In genomic region chr7:126167426-126167825, GRCm38 (mm10) we compare ENCODE assay signal across 12 mouse cellular contexts. TPM values are rescaled to one million over a fixed set of nuclear protein-coding genes. Genes with fewer than 3 reads are reported as not detected.
DNase-seq lines count a peak whose midpoint lies in the region; ATAC-seq and TF ChIP-seq lines count a peak whose summit lies in the region.
"Had no signal": no experiment of that assay in that cellular context is flagged by ENCODE, and none has a peak within 500 bp of the region (broad histone marks: within the 10 kb centered on the region; RNA-seq: fewer than 3 reads in every experiment).

No protein-coding gene starts in this region.

- 0 out of 2 replicates have a peak, but pooled peaks cover 1% of the 10 kb centered on the region for H3K79me2 ChIP-seq in heart, adult 2 months (replicated peaks; ENCODE audit: control insufficient read depth, insufficient read depth, low read length)

- H3K9ac ChIP-seq in heart, embryonic 11.5 days (ENCODE audit: low read depth, low read length): no peak overlapping the region
- H3K9ac ChIP-seq in heart, adult 2 months (ENCODE audit: low read depth, low read length): no peak overlapping the region
- H3K9ac ChIP-seq in ES-E14 (ENCODE audit: insufficient read depth, low read depth, low read length, poor library complexity, severe bottlenecking): peak overlapping the region; percentile 15; the same call in 1 of the 2 replicates
- H3K9ac ChIP-seq in embryonic facial prominence, embryonic 14.5 days (ENCODE audit: low read depth, low read length): no peak overlapping the region
- H3K9ac ChIP-seq: limb, embryonic 13.5 days had no signal

- TF ChIP-seq EP300 in heart, adult 2 months (IDR thresholded peaks at IDR 0.05; ENCODE audit: insufficient read depth, low read depth, low read length): no peak

- ATAC-seq in heart, embryonic 11.5 days (replicated peaks; ENCODE audit: insufficient number of reproducible peaks, low FRiP score, low TSS enrichment): no peak
- ATAC-seq in embryonic facial prominence, embryonic 14.5 days (ENCODE audit: low read depth): no peak
- ATAC-seq in inflammation-experienced regulatory T-cells, adult 6 months: no peak

- no peak for DNase-seq in heart, adult 2 months
- DNase-seq in ES-E14 (ENCODE audit: low read depth, low spot score): no peak
- DNase-seq in embryonic facial prominence, embryonic 14.5 days (ENCODE audit: low spot score): peak; percentile 29
- DNase-seq in kidney, postnatal 14 days: peak; percentile 36
- DNase-seq in hindbrain, embryonic 10.5 days (ENCODE audit: low spot score): no peak
- no peak for DNase-seq in right cerebral cortex, postnatal 25 days
- DNase-seq: cerebellum, postnatal 36 days; gastrocnemius, adult 2 months had no signal

- H3K4me3 ChIP-seq in heart, embryonic 11.5 days (ENCODE audit: low read depth, low read length): no peak overlapping the region
- H3K4me3 ChIP-seq in heart, adult 2 months: no peak overlapping the region
- no peak overlapping the region for H3K4me3 ChIP-seq in ES-E14 (ENCODE audit: insufficient read depth in 1 of 2, low read depth in 1 of 2, low read length in 2 of 2, poor library complexity in 1 of 2, severe bottlenecking in 1 of 2)
- no peak overlapping the region for H3K4me3 ChIP-seq in embryonic facial prominence, embryonic 14.5 days (ENCODE audit: low read depth, low read length)
- no peak overlapping the region for H3K4me3 ChIP-seq in hindbrain, embryonic 10.5 days
- H3K4me3 ChIP-seq: gastrocnemius, adult 2 months; limb, embryonic 13.5 days; midbrain, embryonic 10.5 days had no signal

- H3K27ac ChIP-seq in heart, embryonic 11.5 days (ENCODE audit: low read depth, low read length): peak overlapping the region; percentile 4; the same call in 1 of the 2 replicates
- H3K27ac ChIP-seq in heart, adult 2 months: no peak overlapping the region
- H3K27ac ChIP-seq in ES-E14 (ENCODE audit: insufficient read depth, low read depth, low read length, poor library complexity, severe bottlenecking): no peak overlapping the region
- H3K27ac ChIP-seq in embryonic facial prominence, embryonic 14.5 days (replicated peaks; ENCODE audit: low read depth, low read length): no peak overlapping the region
- H3K27ac ChIP-seq in hindbrain, embryonic 10.5 days: no peak overlapping the region
- H3K27ac ChIP-seq: gastrocnemius, adult 2 months; limb, embryonic 13.5 days; midbrain, embryonic 10.5 days had no signal

- no peak for TF ChIP-seq POLR2A in heart, adult 2 months (IDR thresholded peaks at IDR 0.05; ENCODE audit: insufficient read depth, low read depth, low read length)

- TF ChIP-seq CTCF in heart, adult 2 months (IDR thresholded peaks at IDR 0.05): no peak

- no peak overlapping the region for H3K4me2 ChIP-seq in heart, embryonic 11.5 days
- H3K4me2 ChIP-seq in embryonic facial prominence, embryonic 14.5 days (ENCODE audit: low read depth, low read length): no peak overlapping the region
- H3K4me2 ChIP-seq: limb, embryonic 13.5 days had no signal

- intact Hi-C loops in heart, adult 2 months (cut with DNase I): no loop called here

- peaks cover 5% of the 10 kb centered on the region; the same call in 1 of the 2 replicates for H3K36me3 ChIP-seq in heart, embryonic 11.5 days (ENCODE audit: control insufficient read depth, insufficient read depth, low read length)
- no peaks in the 10 kb centered on the region; the same call in 1 of the 2 replicates for H3K36me3 ChIP-seq in heart, adult 2 months (ENCODE audit: control insufficient read depth, insufficient read depth, low read length)
- H3K36me3 ChIP-seq in ES-E14 (ENCODE audit: control insufficient read depth, insufficient read depth, low read length, poor library complexity, severe bottlenecking): peaks cover 14% of the 10 kb centered on the region
- peaks cover 55% of the 10 kb centered on the region for H3K36me3 ChIP-seq in embryonic facial prominence, embryonic 14.5 days (ENCODE audit: control insufficient read depth, insufficient read depth, low read length)
- H3K36me3 ChIP-seq in hindbrain, embryonic 10.5 days: peaks cover 79% of the 10 kb centered on the region

- H3K9me3 ChIP-seq in heart, embryonic 11.5 days (replicated peaks; ENCODE audit: control insufficient read depth, low read length): no peaks in the 10 kb centered on the region
- no peaks in the 10 kb centered on the region for H3K9me3 ChIP-seq in ES-E14 (ENCODE audit: control insufficient read depth, insufficient read depth, low read depth, low read length)
- no peaks in the 10 kb centered on the region for H3K9me3 ChIP-seq in embryonic facial prominence, embryonic 14.5 days (ENCODE audit: control insufficient read depth, low read length)
- H3K9me3 ChIP-seq in hindbrain, embryonic 10.5 days: no peaks in the 10 kb centered on the region
- H3K9me3 ChIP-seq: limb, embryonic 13.5 days; midbrain, embryonic 10.5 days had no signal

- H3K27me3 ChIP-seq in heart, embryonic 11.5 days (ENCODE audit: control insufficient read depth, insufficient read depth, low read length): no peaks in the 10 kb centered on the region
- no peaks in the 10 kb centered on the region for H3K27me3 ChIP-seq in heart, adult 2 months (ENCODE audit: control insufficient read depth, insufficient read depth, low read length)
- H3K27me3 ChIP-seq in embryonic facial prominence, embryonic 14.5 days (replicated peaks; ENCODE audit: control insufficient read depth, insufficient read depth, low read length): no peaks in the 10 kb centered on the region
- no peaks in the 10 kb centered on the region for H3K27me3 ChIP-seq in hindbrain, embryonic 10.5 days (ENCODE audit: insufficient read depth, poor library complexity, severe bottlenecking)
- H3K27me3 ChIP-seq: limb, embryonic 13.5 days had no signal

- 20% methylated on average over 3 of the region's 3 CpGs for WGBS in heart, embryonic 11.5 days (ENCODE audit: insufficient replicate concordance)
- 18% methylated on average over 3 of the region's 3 CpGs for WGBS in heart, adult 2 months
- 23% methylated on average over 3 of the region's 3 CpGs for WGBS in embryonic facial prominence, embryonic 14.5 days
- WGBS in hindbrain, embryonic 10.5 days: 54% methylated on average over 3 of the region's 3 CpGs

- in situ Hi-C loops in ES-E14 (cut with MboI; ENCODE audit: low sequenced_read_pairs in 2 of 2, unreplicated experiment in 2 of 2): no loop called here

- H3K4me1 ChIP-seq in heart, embryonic 11.5 days (ENCODE audit: control insufficient read depth, insufficient read depth, low read length): no peaks in the 10 kb centered on the region; the same call in 1 of the 2 replicates
- H3K4me1 ChIP-seq in heart, adult 2 months (ENCODE audit: control insufficient read depth, insufficient read depth, low read length): no peaks in the 10 kb centered on the region
- H3K4me1 ChIP-seq in ES-E14 (ENCODE audit: control insufficient read depth in 2 of 2, insufficient read depth in 2 of 2, low read length in 2 of 2, poor library complexity in 1 of 2): 0 out of 4 replicates have a peak, but pooled peaks cover 0 to 3% of the 10 kb centered on the region in 2 experiments
- H3K4me1 ChIP-seq in embryonic facial prominence, embryonic 14.5 days (ENCODE audit: control insufficient read depth, insufficient read depth, low read length): no peaks in the 10 kb centered on the region
- no peaks in the 10 kb centered on the region for H3K4me1 ChIP-seq in hindbrain, embryonic 10.5 days (replicated peaks)
- H3K4me1 ChIP-seq: limb, embryonic 13.5 days; midbrain, embryonic 10.5 days had no signal

TF ChIP-seq in ES-E14, 5 proteins besides CTCF, POLR2A, EP300 and RAD21:
- no peak for TF ChIP-seq ZNF384 (IDR thresholded peaks at IDR 0.05; ENCODE audit: low read depth, low read length)
- TF ChIP-seq MAFK (IDR thresholded peaks at IDR 0.05; ENCODE audit: insufficient read depth, low read depth, low read length): no peak
- TF ChIP-seq ZC3H11A (IDR thresholded peaks at IDR 0.05; ENCODE audit: borderline replicate concordance, low read depth, low read length): no peak
- TF ChIP-seq HCFC1 (IDR thresholded peaks at IDR 0.05; ENCODE audit: borderline replicate concordance, insufficient read depth, low read length): no peak
- TF ChIP-seq CHD2 (IDR thresholded peaks at IDR 0.05; ENCODE audit: low read depth, low read length): no peak

RNA-seq across cellular contexts. Expression of gene Xpo6, which starts 32.9 kb away (rescaled TPM):
- 39.9 and 44.3 TPM in 2 replicates for polyA plus RNA-seq in heart, embryonic 11.5 days (2014; fragmentation: Nextera tagmentation; extraction: Ambion mirVana)
- total RNA-seq in heart, adult 2 months (2021): 10 to 100 TPM; 16.5 to 16.8 TPM
- 133 and 148 TPM in 2 replicates for polyA plus RNA-seq in heart, adult 2 months (2012; rRNA removed)
- 92.7 and 105 TPM in 2 replicates for total RNA-seq in ES-E14 (2012; rRNA removed)
- 53.3 and 54.3 TPM in 2 replicates for polyA plus RNA-seq in embryonic facial prominence, embryonic 14.5 days (2014; fragmentation: Nextera tagmentation; extraction: Ambion mirVana)
- 60.9 and 63.7 TPM in 2 replicates for polyA plus RNA-seq in hindbrain, embryonic 10.5 days (2016; fragmentation: Nextera tagmentation; extraction: Ambion mirVana)
- polyA plus RNA-seq in inflammation-experienced regulatory T-cells, adult 6 months (2017; shearing (Covaris generic)): 100 to 1,000 TPM in 2 of 3 experiments, 10 to 100 TPM in 1; 66.7 to 148 (median 128) TPM

Comparison
In these comparisons a context has a peak if more than half of its experiments do, and no peak if none do; other contexts are left out.
1. DNase-seq: peak in embryonic facial prominence, embryonic 14.5 days (single experiment) and kidney, postnatal 14 days (single experiment); none in heart, adult 2 months (0 of 2), ES-E14 (single experiment), hindbrain, embryonic 10.5 days (single experiment) and right cerebral cortex, postnatal 25 days (single experiment).